Comparison of ENCODE assay signal across 21 mouse cellular contexts in genomic region chr5:140076438-140076837, GRCm38 (mm10).
"Had no signal": no experiment of that assay in that cellular context is flagged by ENCODE, and none has a peak within 500 bp of the region (broad histone marks: within the 10 kb centered on the region; RNA-seq: fewer than 3 reads in every experiment).

No protein-coding gene starts in this region.

- H3K4me2 ChIP-seq: liver, embryonic 15.5 days; lung, embryonic 15.5 days; midbrain, embryonic 13.5 days; midbrain, embryonic 15.5 days; neural tube, embryonic 13.5 days; neural tube, embryonic 15.5 days had no signal

- H3K27ac ChIP-seq: liver, embryonic 15.5 days; lung, embryonic 15.5 days; macrophage; midbrain, embryonic 13.5 days; midbrain, embryonic 15.5 days; neural tube, embryonic 13.5 days; neural tube, embryonic 15.5 days had no signal

- H3K4me3 ChIP-seq: liver, embryonic 15.5 days; lung, embryonic 15.5 days; megakaryocyte, embryonic 14.5 days; midbrain, embryonic 13.5 days; midbrain, embryonic 15.5 days; neural tube, embryonic 13.5 days; neural tube, embryonic 15.5 days had no signal

- DNase-seq: liver, postnatal 0 days; lung, adult 2 months; lung, postnatal 14 days; lung, postnatal 36 days; retina, postnatal 1 day; right cerebral cortex, adult 18-20 months; right cerebral cortex, postnatal 25 days; right cerebral cortex, postnatal 4 days; spleen, adult 18-20 months; thymus, adult 18-20 months; thymus, postnatal 14 days; thymus, postnatal 36 days had no signal

- H3K27me3 ChIP-seq: liver, embryonic 15.5 days; lung, embryonic 15.5 days; megakaryocyte, embryonic 14.5 days; midbrain, embryonic 13.5 days; midbrain, embryonic 15.5 days; neural tube, embryonic 13.5 days; neural tube, embryonic 15.5 days had no signal

- H3K9ac ChIP-seq: liver, embryonic 15.5 days; liver, postnatal 0 days; lung, embryonic 15.5 days; midbrain, embryonic 13.5 days; midbrain, embryonic 15.5 days; neural tube, embryonic 13.5 days; neural tube, embryonic 15.5 days had no signal

- H3K36me3 ChIP-seq: liver, embryonic 15.5 days; lung, embryonic 15.5 days; midbrain, embryonic 13.5 days; midbrain, embryonic 15.5 days; neural tube, embryonic 13.5 days; neural tube, embryonic 15.5 days had no signal

- H3K9me3 ChIP-seq: liver, embryonic 15.5 days; lung, embryonic 15.5 days; megakaryocyte, embryonic 14.5 days; midbrain, embryonic 13.5 days; midbrain, embryonic 15.5 days; neural tube, embryonic 13.5 days; neural tube, embryonic 15.5 days had no signal

- H3K4me1 ChIP-seq: liver, embryonic 15.5 days; lung, embryonic 15.5 days had no signal

- ATAC-seq: liver, postnatal 0 days; lung, postnatal 0 days; midbrain, embryonic 13.5 days; midbrain, embryonic 15.5 days had no signal
